Mouse (Mus musculus) megakaryocyte, embryonic 14.5 days (primary cell): Measurements from ENCODE around the gene Lonp2. TPM values are rescaled to one million over a fixed set of nuclear protein-coding genes. Genes with fewer than 3 reads are reported as not detected.
A peak's percentile ranks its signal among the peaks of the same experiment; 100 is the strongest.

Experiments used
- H3K27me3 ChIP-seq: replicated peaks from 2 replicates; pipeline ENCODE3; 2012; ENCODE audit warnings: inconsistent platforms
- H3K36me3 ChIP-seq: replicated peaks from 2 replicates; pipeline ENCODE3; 2012; ENCODE audit warnings: low read length, inconsistent platforms, mixed read lengths
- H3K4me1 ChIP-seq: 2 replicates; pipeline ENCODE4 v1.6.1; 2012; ENCODE audit warnings: inconsistent platforms
- H3K4me3 ChIP-seq: replicated peaks from 2 replicates; pipeline ENCODE3; 2012; ENCODE audit warnings: moderate library complexity, mild to moderate bottlenecking, inconsistent platforms
- H3K9me3 ChIP-seq: 2 replicates; pipeline ENCODE4 v1.6.1; 2012; ENCODE audit warnings: inconsistent platforms
- FLI1 ChIP-seq: IDR thresholded peaks from 2 replicates; pipeline ENCODE4 v1.6.1; 2012; ENCODE audit warnings: low read length, inconsistent platforms, mixed read lengths
- GATA1 ChIP-seq: IDR thresholded peaks from 3 replicates; pipeline ENCODE4 v1.6.1; 2012; ENCODE audit warnings: mixed read lengths, low read length, inconsistent platforms, borderline replicate concordance
- polyA plus RNA-seq: library from polyadenylated mRNA; stranded (reverse); fragments of >175 nt; gene quantifications from 2 replicates; pipeline ENCODE4 v1.2.3, GENCODE M21; 2012; ENCODE audit warnings: low replicate concordance; ENCODE audit not compliant: insufficient read depth

Lonp2 gene
- polyA plus RNA-seq, 1 experiment, result 14.9 TPM

GRCm38 (mm10) chr8:86647771-86648170 lies 23.9 kb downstream of the Lonp2 start:
- Histone ChIP-seq H3K9me3 (no peaks in the 10 kb centered on the region), H3K4me3 (no peak overlapping the region), H3K27me3 (no peaks in the 10 kb centered on the region), H3K4me1 (peaks cover 4% of the 10 kb centered on the region), H3K36me3 (peaks cover 82% of the 10 kb centered on the region)
- no peak for TF ChIP-seq GATA1
- TF ChIP-seq FLI1, result no peak

GRCm38 (mm10) chr8:86651416-86651815 lies 27.6 kb downstream of the Lonp2 start:
- H3K27me3 ChIP-seq, result no peaks in the 10 kb centered on the region
- H3K4me3 ChIP-seq, result no peak overlapping the region
- H3K36me3 ChIP-seq, result peaks cover 81% of the 10 kb centered on the region
- no peaks in the 10 kb centered on the region for H3K9me3 ChIP-seq
- TF ChIP-seq GATA1, result no peak
- TF ChIP-seq FLI1, result no peak
- peaks cover 8% of the 10 kb centered on the region for H3K4me1 ChIP-seq

DNA sequence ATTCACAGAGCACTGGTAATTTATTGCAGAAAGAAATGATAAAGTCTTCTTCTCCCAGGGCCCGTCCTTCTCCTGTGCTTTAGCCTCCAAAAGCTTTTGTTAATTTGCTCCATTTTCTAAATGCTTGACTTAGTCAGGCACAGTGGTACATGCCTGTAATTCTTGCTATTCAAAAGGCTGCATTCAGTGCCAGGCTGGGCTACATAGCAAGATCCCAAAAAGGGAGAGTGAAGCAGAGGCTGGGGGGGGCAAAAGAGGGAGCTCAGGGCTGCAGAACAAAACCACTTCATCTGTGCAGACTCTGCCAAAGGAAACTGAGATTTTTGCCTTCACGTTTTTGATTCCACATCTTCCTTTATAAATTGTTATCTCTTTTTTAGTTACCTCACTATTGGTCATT lies 28.7 kb downstream of the Lonp2 start:
- H3K27me3 ChIP-seq, result no peaks in the 10 kb centered on the region
- H3K36me3 ChIP-seq, result peaks cover 76% of the 10 kb centered on the region
- no peak overlapping the region for H3K4me3 ChIP-seq
- H3K9me3 ChIP-seq, result no peaks in the 10 kb centered on the region
- TF ChIP-seq GATA1, result no peak
- H3K4me1 ChIP-seq, result peaks cover 8% of the 10 kb centered on the region

- H3K36me3 ChIP-seq, result peaks cover 64% of the 10 kb centered on the region
Observed at GRCm38 (mm10) chr8:86654578-86654977, 30.7 kb downstream of the Lonp2 start.

DNA sequence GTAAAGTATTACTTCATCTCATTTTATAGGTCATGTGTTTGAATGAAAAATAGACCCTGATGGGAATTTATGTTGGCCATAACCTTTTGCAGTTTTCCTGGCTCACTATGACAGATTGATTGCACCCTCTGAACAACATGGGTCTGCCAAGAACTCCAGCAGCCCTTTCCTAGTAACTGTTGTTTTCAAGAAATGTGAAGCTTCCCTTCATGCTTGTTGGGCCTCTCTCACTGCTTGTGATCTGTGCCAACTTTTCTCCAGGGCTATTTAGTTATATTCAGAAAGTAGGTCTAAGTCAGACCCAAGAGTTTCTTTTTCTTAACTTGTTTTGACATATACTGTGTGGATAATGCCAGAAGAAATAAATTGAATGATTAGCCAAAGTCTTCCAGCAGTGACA lies 44.9 kb downstream of the Lonp2 start:
- TF ChIP-seq FLI1, result no peak
- no peak for TF ChIP-seq GATA1
- Histone ChIP-seq H3K4me3 (no peak overlapping the region), H3K27me3 (no peaks in the 10 kb centered on the region), H3K4me1 (no peaks in the 10 kb centered on the region; the same call in 1 of the 2 replicates), H3K36me3 (peaks cover 90% of the 10 kb centered on the region), H3K9me3 (no peaks in the 10 kb centered on the region)

More at GRCm38 (mm10) chr8:86654578-86654977, 30.7 kb downstream of the Lonp2 start:
- Histone ChIP-seq H3K4me3 (no peak overlapping the region), H3K27me3 (no peaks in the 10 kb centered on the region), H3K4me1 (peaks cover 11% of the 10 kb centered on the region), H3K9me3 (no peaks in the 10 kb centered on the region)
- TF ChIP-seq GATA1 (no peak), FLI1 (no peak)

DNA sequence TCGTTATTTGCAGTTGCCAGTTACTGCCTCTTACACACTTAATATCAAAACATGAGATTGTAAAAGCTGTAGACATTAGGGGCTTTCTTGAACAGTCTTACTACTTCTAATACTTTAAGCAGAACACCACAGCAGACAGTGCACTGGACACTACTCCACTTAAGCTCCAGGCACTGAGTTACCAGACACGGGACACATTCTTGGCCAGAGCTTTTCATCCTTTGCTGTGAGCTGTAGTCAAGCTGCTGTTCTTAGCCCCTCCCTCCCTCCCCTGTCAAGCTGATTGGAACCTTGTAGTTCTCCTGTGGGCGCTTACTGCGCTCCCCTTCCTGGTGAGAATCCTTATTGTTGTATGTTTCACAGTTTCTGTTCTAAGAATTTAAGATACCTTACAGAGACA lies 45.4 kb downstream of the Lonp2 start:
- TF ChIP-seq FLI1 (no peak), GATA1 (no peak)
- no peaks in the 10 kb centered on the region for H3K9me3 ChIP-seq
- no peak overlapping the region for H3K4me3 ChIP-seq
- H3K36me3 ChIP-seq, result peaks cover 95% of the 10 kb centered on the region
- no peaks in the 10 kb centered on the region for H3K27me3 ChIP-seq
- H3K4me1 ChIP-seq, result peaks cover 1% of the 10 kb centered on the region; the same call in 1 of the 2 replicates

- H3K36me3 ChIP-seq, result peaks cover 52% of the 10 kb centered on the region
- peak overlapping the region; percentile 46 for H3K4me3 ChIP-seq
- TF ChIP-seq FLI1 (no peak), GATA1 (no peak)
- no peaks in the 10 kb centered on the region for H3K9me3 ChIP-seq
- peaks cover 33% of the 10 kb centered on the region for H3K4me1 ChIP-seq
- H3K27me3 ChIP-seq, result no peaks in the 10 kb centered on the region
Observed at GRCm38 (mm10) chr8:86686629-86687028, 62.8 kb downstream of the Lonp2 start.

DNA sequence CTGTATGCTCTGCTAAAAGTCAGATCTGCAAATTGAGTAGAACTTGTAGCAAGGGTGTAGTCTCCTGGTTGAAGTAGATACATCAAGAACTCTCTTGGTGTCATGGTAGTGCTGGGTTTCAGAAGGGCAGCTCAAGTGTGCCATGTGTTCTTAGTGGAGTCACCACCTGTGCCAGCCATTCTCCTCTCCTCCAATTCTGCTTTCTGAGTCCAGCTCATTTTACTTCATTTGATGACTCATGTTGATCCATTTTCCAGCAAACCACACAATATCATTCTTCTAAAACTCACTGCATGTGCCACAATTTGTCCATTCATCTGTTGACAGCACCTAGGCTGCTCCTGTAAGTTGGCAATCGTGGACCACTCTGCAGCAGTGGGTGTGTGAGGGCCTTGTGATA lies 68.3 kb downstream of the Lonp2 start:
- Histone ChIP-seq H3K4me1 (peaks cover 58% of the 10 kb centered on the region), H3K4me3 (no peak overlapping the region), H3K9me3 (no peaks in the 10 kb centered on the region), H3K36me3 (peaks cover 82% of the 10 kb centered on the region), H3K27me3 (no peaks in the 10 kb centered on the region)
- TF ChIP-seq GATA1, result no peak
- no peak for TF ChIP-seq FLI1

DNA sequence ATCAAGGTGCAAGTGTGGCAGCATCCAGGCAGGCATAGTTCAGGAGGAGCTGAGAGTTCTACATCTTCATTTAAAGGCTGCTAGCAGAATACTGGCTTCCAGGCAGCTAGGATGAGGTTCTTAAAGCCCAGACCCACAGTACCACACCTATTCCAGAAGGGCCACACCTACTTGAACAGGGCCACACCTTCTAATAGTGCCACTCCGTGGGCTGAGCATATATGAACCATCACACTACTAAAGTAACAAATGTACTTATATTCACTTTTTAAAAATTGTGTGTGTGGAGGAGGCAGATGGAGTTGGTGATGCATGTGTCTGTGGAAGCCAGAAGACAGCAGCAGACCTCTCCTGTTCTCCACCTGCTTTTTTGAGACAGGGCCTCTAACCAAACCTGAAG lies 70.2 kb downstream of the Lonp2 start:
- no peak for TF ChIP-seq FLI1
- no peak for TF ChIP-seq GATA1
- peaks cover 75% of the 10 kb centered on the region for H3K36me3 ChIP-seq
- peaks cover 55% of the 10 kb centered on the region for H3K4me1 ChIP-seq

DNA sequence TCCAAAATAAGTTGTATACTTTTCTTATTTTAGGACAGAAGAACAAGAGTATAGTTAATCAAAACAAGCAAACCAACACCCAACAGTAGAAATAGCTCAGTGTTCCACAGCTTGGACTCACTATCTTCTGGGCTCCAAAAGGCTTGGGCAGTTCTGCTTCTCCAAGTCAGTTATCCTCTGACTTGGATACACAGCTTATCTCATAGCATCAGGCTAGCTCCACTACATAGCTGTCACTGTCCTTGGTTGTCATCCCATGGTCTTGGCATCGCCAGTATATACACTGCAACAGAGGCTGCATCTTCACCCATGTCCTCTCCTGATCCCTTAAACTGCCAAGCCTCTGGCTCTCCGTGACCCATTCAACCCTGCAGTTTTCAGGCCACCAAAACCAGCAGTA lies 71.9 kb downstream of the Lonp2 start:
- no peak for TF ChIP-seq GATA1
- TF ChIP-seq FLI1, result no peak
- Histone ChIP-seq H3K27me3 (no peaks in the 10 kb centered on the region), H3K4me1 (peaks cover 44% of the 10 kb centered on the region), H3K36me3 (peaks cover 75% of the 10 kb centered on the region), H3K9me3 (no peaks in the 10 kb centered on the region), H3K4me3 (no peak overlapping the region)

More for the DNA sequence above, 70.2 kb downstream of the Lonp2 start:
- no peaks in the 10 kb centered on the region for H3K27me3 ChIP-seq
- H3K9me3 ChIP-seq, result no peaks in the 10 kb centered on the region
- H3K4me3 ChIP-seq, result no peak overlapping the region

GRCm38 (mm10) chr8:86698811-86699421 lies 75.1 kb downstream of the Lonp2 start:
- no peaks in the 10 kb centered on the region for H3K27me3 ChIP-seq
- TF ChIP-seq GATA1 (no peak), FLI1 (no peak)
- H3K36me3 ChIP-seq, result peaks cover 81% of the 10 kb centered on the region
- H3K4me1 ChIP-seq, result peaks cover 24% of the 10 kb centered on the region
- no peaks in the 10 kb centered on the region for H3K9me3 ChIP-seq
- H3K4me3 ChIP-seq, result no peak overlapping the region
